Mouse (Mus musculus) MEL (cell line): ENCODE data around the gene Foxr1. TPM values are rescaled to one million over a fixed set of nuclear protein-coding genes. Genes with fewer than 3 reads are reported as not detected.

Experiments used
- DNase-seq: peaks from one replicate; pipeline ENCODE4 v3.0.0; 2011; ENCODE audit warnings: low read depth, low spot score
- H3K27ac ChIP-seq: 2 replicates; pipeline ENCODE4 v1.5.1; 2012; ENCODE audit warnings: low read depth, mild to moderate bottlenecking, control low read depth, low read length, moderate library complexity; ENCODE audit not compliant: control insufficient read depth
- H3K27me3 ChIP-seq, 2 experiments: fragments of 150-350 bp in 1 of 2; sonication (generic) in 1 of 2; 2 replicates each; pipeline ENCODE4 v1.6.1; 2012; ENCODE audit warnings: low read length in 2 of 2, mild to moderate bottlenecking in 2 of 2, improper control_type of control experiment in 1 of 2, moderate library complexity in 1 of 2; ENCODE audit not compliant: insufficient read depth in 2 of 2, control insufficient read depth in 1 of 2
- H3K36me3 ChIP-seq, 2 experiments: 2 replicates each; pipeline ENCODE4 v1.6.1; 2012 to 2014; ENCODE audit warnings: low read length in 2 of 2, improper control_type of control experiment in 1 of 2, inconsistent platforms in 1 of 2, mild to moderate bottlenecking in 1 of 2; ENCODE audit not compliant: insufficient read depth in 2 of 2, control insufficient read depth in 1 of 2
- H3K4me1 ChIP-seq, 2 experiments: fragments of 150-350 bp in 1 of 2; sonication (generic) in 1 of 2; 2 replicates each; pipeline ENCODE4 v1.6.1; 2012; ENCODE audit warnings: low read length in 2 of 2, improper control_type of control experiment in 1 of 2, mild to moderate bottlenecking in 1 of 2; ENCODE audit not compliant: insufficient read depth in 2 of 2, control insufficient read depth in 1 of 2
- H3K4me3 ChIP-seq, 2 experiments: fragments of 150-350 bp in 1 of 2; sonication (generic) in 1 of 2; 2 replicates each; pipeline ENCODE4 v1.5.1; 2012; ENCODE audit warnings: low read depth in 2 of 2, low read length in 2 of 2, mild to moderate bottlenecking in 2 of 2, moderate library complexity in 2 of 2, control low read depth in 1 of 2, improper control_type of control experiment in 1 of 2; ENCODE audit not compliant: control insufficient read depth in 1 of 2, insufficient read depth in 1 of 2
- H3K79me2 ChIP-seq: 2 replicates; pipeline ENCODE4 v1.6.1; 2012; ENCODE audit warnings: mild to moderate bottlenecking, low read length, moderate library complexity; ENCODE audit not compliant: control insufficient read depth, poor library complexity, insufficient read depth
- H3K9ac ChIP-seq: 2 replicates; pipeline ENCODE4 v1.6.1; 2012; ENCODE audit warnings: low read depth, mild to moderate bottlenecking, control low read depth, low read length, moderate library complexity; ENCODE audit not compliant: control insufficient read depth, poor library complexity, severe bottlenecking
- H3K9me3 ChIP-seq: fragments of 150-350 bp; sonication (generic); replicated peaks from 2 replicates; pipeline ENCODE4 v1.6.1; 2012; ENCODE audit warnings: mild to moderate bottlenecking, low read length, improper control_type of control experiment, moderate library complexity; ENCODE audit not compliant: insufficient read depth
- BHLHE40 ChIP-seq: IDR thresholded peaks from 2 replicates; pipeline ENCODE4 v1.6.1; 2012; ENCODE audit warnings: low read depth, mild to moderate bottlenecking, inconsistent platforms, low read length, improper control_type of control experiment, borderline replicate concordance
- CHD1 ChIP-seq: IDR thresholded peaks from 2 replicates; pipeline ENCODE4 v1.6.1; 2012; ENCODE audit warnings: low read depth, mild to moderate bottlenecking, inconsistent platforms, low read length, improper control_type of control experiment
- E2F4 ChIP-seq: IDR thresholded peaks from 2 replicates; pipeline ENCODE4 v1.6.1; 2011; ENCODE audit warnings: low read depth, low read length, improper control_type of control experiment, borderline replicate concordance
- ETS1 ChIP-seq: IDR thresholded peaks from 2 replicates; pipeline ENCODE4 v1.6.1; 2012; ENCODE audit warnings: low read depth, mild to moderate bottlenecking, inconsistent platforms, low read length, improper control_type of control experiment, moderate library complexity
- GABPA ChIP-seq: IDR thresholded peaks from 2 replicates; pipeline ENCODE4 v1.6.1; 2012; ENCODE audit warnings: low read depth, mild to moderate bottlenecking, inconsistent platforms, low read length, improper control_type of control experiment, moderate library complexity
- HCFC1 ChIP-seq: IDR thresholded peaks from 2 replicates; pipeline ENCODE4 v1.6.1; 2012; ENCODE audit warnings: low read depth, mild to moderate bottlenecking, inconsistent platforms, low read length, improper control_type of control experiment, moderate library complexity
- JUND ChIP-seq: IDR thresholded peaks from 2 replicates; pipeline ENCODE4 v1.6.1; 2011; ENCODE audit warnings: low read depth, mild to moderate bottlenecking, improper control_type of control experiment, low read length
- KAT2A ChIP-seq: conservative IDR thresholded peaks from 2 replicates; pipeline ENCODE4 v1.6.1; 2012; ENCODE audit warnings: low read depth, low read length, improper control_type of control experiment, inconsistent platforms
- MAFK ChIP-seq: IDR thresholded peaks from 2 replicates; pipeline ENCODE4 v1.6.1; 2011; ENCODE audit warnings: low read depth, mild to moderate bottlenecking, low read length, improper control_type of control experiment, borderline replicate concordance
- MAX ChIP-seq: IDR thresholded peaks from 2 replicates; pipeline ENCODE4 v1.6.1; 2011; ENCODE audit warnings: low read length, improper control_type of control experiment
- MAZ ChIP-seq: IDR thresholded peaks from 2 replicates; pipeline ENCODE4 v1.6.1; 2012; ENCODE audit warnings: low read depth, mild to moderate bottlenecking, inconsistent platforms, low read length, improper control_type of control experiment
- MEF2A ChIP-seq: IDR thresholded peaks from 2 replicates; pipeline ENCODE4 v1.6.1; 2014; ENCODE audit warnings: low read depth, mild to moderate bottlenecking, inconsistent platforms, low read length, improper control_type of control experiment; ENCODE audit not compliant: poor library complexity, insufficient replicate concordance, severe bottlenecking; ENCODE audit errors: extremely low read depth
- MXI1 ChIP-seq: IDR thresholded peaks from 2 replicates; pipeline ENCODE4 v1.6.1; 2011; ENCODE audit warnings: mild to moderate bottlenecking, low read depth, low read length, improper control_type of control experiment
- MYB ChIP-seq: IDR thresholded peaks from 2 replicates; pipeline ENCODE4 v1.6.1; 2011; ENCODE audit warnings: mild to moderate bottlenecking, low read depth, low read length, improper control_type of control experiment
- NELFE ChIP-seq: IDR thresholded peaks from 2 replicates; pipeline ENCODE4 v1.6.1; 2011; ENCODE audit warnings: low read depth, low read length, improper control_type of control experiment
- NRF1 ChIP-seq: IDR thresholded peaks from 2 replicates; pipeline ENCODE4 v1.6.1; 2014; ENCODE audit warnings: low read depth, mild to moderate bottlenecking, inconsistent platforms, low read length, improper control_type of control experiment, moderate library complexity; ENCODE audit not compliant: poor library complexity, insufficient read depth, severe bottlenecking
- POLR2A ChIP-seq, 2 experiments: IDR thresholded peaks; 2 replicates each; pipeline ENCODE4 v1.6.1; 2011 to 2012; ENCODE audit warnings: low read length in 2 of 2, mild to moderate bottlenecking in 2 of 2, control low read depth in 1 of 2, improper control_type of control experiment in 1 of 2, low read depth in 1 of 2, moderate library complexity in 1 of 2; ENCODE audit not compliant: control insufficient read depth in 1 of 2, insufficient read depth in 1 of 2, poor library complexity in 1 of 2
- RCOR1 ChIP-seq: IDR thresholded peaks from 2 replicates; pipeline ENCODE4 v1.6.1; 2012; ENCODE audit warnings: low read depth, mild to moderate bottlenecking, inconsistent platforms, low read length, improper control_type of control experiment
- SMC3 ChIP-seq: IDR thresholded peaks from 2 replicates; pipeline ENCODE4 v1.6.1; 2011; ENCODE audit warnings: low read depth, low read length, improper control_type of control experiment
- TAL1 ChIP-seq: IDR thresholded peaks from 2 replicates; pipeline ENCODE4 v1.6.1; 2012; ENCODE audit warnings: mild to moderate bottlenecking, inconsistent platforms, low read length, moderate library complexity, mixed read lengths
- TCF12 ChIP-seq: IDR thresholded peaks from 2 replicates; pipeline ENCODE4 v1.6.1; 2014; ENCODE audit warnings: low read depth, mild to moderate bottlenecking, inconsistent platforms, low read length, improper control_type of control experiment, moderate library complexity
- USF1 ChIP-seq: IDR thresholded peaks from 2 replicates; pipeline ENCODE4 v1.6.1; 2014; ENCODE audit warnings: low read depth, mild to moderate bottlenecking, inconsistent platforms, low read length, improper control_type of control experiment, moderate library complexity
- USF2 ChIP-seq, 2 experiments: IDR thresholded peaks; 2 replicates each; pipeline ENCODE4 v1.6.1; 2011 to 2012; ENCODE audit warnings: improper control_type of control experiment in 2 of 2, low read length in 2 of 2, borderline replicate concordance in 1 of 2, inconsistent platforms in 1 of 2, low read depth in 1 of 2, mild to moderate bottlenecking in 1 of 2; ENCODE audit not compliant: insufficient read depth in 1 of 2
- ZNF384 ChIP-seq: IDR thresholded peaks from 2 replicates; pipeline ENCODE4 v1.6.1; 2012; ENCODE audit warnings: low read depth, mild to moderate bottlenecking, inconsistent platforms, low read length, improper control_type of control experiment
- polyA plus RNA-seq, 2 experiments: library from polyadenylated mRNA; stranded (reverse) in 1 of 2; unstranded in 1 of 2; fragments of >175 nt in 1 of 2; fragments of >200 nt in 1 of 2; gene quantifications; 2 replicates each; pipeline versions ENCODE4 v1.2.1 to v1.2.4; 2012; ENCODE audit warnings: low replicate concordance in 2 of 2, low read depth in 1 of 2; ENCODE audit not compliant: insufficient read length in 2 of 2, insufficient read depth in 1 of 2, missing spikeins in 1 of 2
- total RNA-seq: library from RNA; depleted of rRNA; stranded (reverse); fragments of 300-350 nt; gene quantifications from 2 replicates; pipeline ENCODE4 v1.2.3, GENCODE M21; 2012

Gene Foxr1
- total and polyA plus RNA-seq, 3 experiments: 0.07 to 0.08 TPM; not detected in 1

- TF ChIP-seq MEF2A (no peak), GABPA (no peak), RCOR1 (no peak)
- H3K79me2 ChIP-seq: no peaks in the 10 kb centered on the region
- no peaks in the 10 kb centered on the region for H3K27me3 ChIP-seq
- peaks cover 0 to 9% of the 10 kb centered on the region in 2 experiments; a peak in 2 of 4 replicates for H3K4me1 ChIP-seq
- H3K36me3 ChIP-seq: peaks cover 0 to 5% of the 10 kb centered on the region in 2 experiments; a peak in 2 of 4 replicates
- no peak overlapping the region for H3K9ac ChIP-seq
- H3K27ac ChIP-seq: no peak overlapping the region
- H3K4me3 ChIP-seq: no peak overlapping the region
- DNase-seq: no peak
- no peaks in the 10 kb centered on the region for H3K9me3 ChIP-seq
Measured at GRCm38 (mm10) chr9:44488416-44488815, 47.5 kb upstream of the Foxr1 start.

DNA sequence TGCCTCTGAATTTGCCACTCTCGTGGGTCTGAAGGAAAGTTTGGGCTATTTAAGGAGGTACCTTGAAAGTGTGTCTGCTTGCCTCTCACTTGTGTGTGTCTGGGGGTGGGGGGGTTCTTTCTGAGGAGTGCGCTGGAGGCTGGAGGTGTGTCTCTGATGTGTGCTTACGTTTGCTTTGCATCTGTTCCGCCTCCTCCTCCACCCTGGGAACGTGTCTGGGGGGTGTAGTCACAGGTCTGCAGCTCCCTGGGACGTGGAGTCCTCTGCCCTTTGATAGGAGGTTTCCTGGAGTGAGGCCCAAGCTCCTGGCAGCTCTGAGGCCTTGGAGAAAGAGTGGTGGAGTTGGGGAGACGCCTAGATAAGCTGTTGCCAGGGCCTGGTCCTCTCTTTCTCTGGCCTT, 46.5 kb upstream of the Foxr1 start:
- H3K4me1 ChIP-seq: no peaks in the 10 kb centered on the region

GRCm38 (mm10) chr9:44486741-44487421, 45.9 kb upstream of the Foxr1 start:
- Histone ChIP-seq H3K9me3 (no peaks in the 10 kb centered on the region), H3K36me3 (no peaks in the 10 kb centered on the region), H3K4me1 (no peaks in the 10 kb centered on the region), H3K79me2 (peaks cover 4% of the 10 kb centered on the region; the same call in 1 of the 2 replicates), H3K27me3 (no peaks in the 10 kb centered on the region), H3K27ac (no peak overlapping the region), H3K4me3 (no peak overlapping the region), H3K9ac (no peak overlapping the region)
- TF ChIP-seq USF2 (IDR thresholded peaks at IDR 0.05; ENCODE audit: borderline replicate concordance in 1 of 2, insufficient read depth in 1 of 2, low read depth in 1 of 2, low read length in 2 of 2) (no peak), MXI1 (no peak), TCF12 (no peak), POLR2A (IDR thresholded peaks at IDR 0.05; ENCODE audit: control insufficient read depth in 1 of 2, insufficient read depth in 1 of 2, low read depth in 1 of 2, low read length in 2 of 2, poor library complexity in 1 of 2) (no peak), MEF2A (no peak), NRF1 (no peak)
- DNase-seq: no peak

More for the DNA sequence above, 46.5 kb upstream of the Foxr1 start:
- Histone ChIP-seq H3K27me3 (no peaks in the 10 kb centered on the region), H3K27ac (no peak overlapping the region), H3K79me2 (peaks cover 4% of the 10 kb centered on the region; the same call in 1 of the 2 replicates), H3K36me3 (no peaks in the 10 kb centered on the region), H3K9ac (no peak overlapping the region), H3K9me3 (no peaks in the 10 kb centered on the region), H3K4me3 (no peak overlapping the region)
- DNase-seq: peak; percentile 19
- TF ChIP-seq CHD1 (no peak), MXI1 (no peak), ETS1 (no peak), E2F4 (no peak), MYB (no peak), MAFK (no peak), JUND (no peak), ZNF384 (no peak), MAZ (no peak), MAX (no peak), TAL1 (no peak), SMC3 (no peak), KAT2A (no peak), HCFC1 (no peak), USF1 (no peak), NELFE (no peak), TCF12 (no peak), BHLHE40 (no peak)
